Mouse (Mus musculus): ENCODE measurements around the gene Sec14l1. TPM values are rescaled to one million over a fixed set of nuclear protein-coding genes. Genes with fewer than 3 reads are reported as not detected.
A peak's percentile ranks its signal among the peaks of the same experiment; 100 is the strongest.

Gene Sec14l1
- polyA plus RNA-seq, 1 experiment from 2014 or later = 53.4 TPM

- WGBS = 36% methylated on average over 15 of the region's 15 CpGs
- ATAC-seq (ENCODE audit: insufficient number of reproducible peaks, low FRiP score) = no peak
Measured at GRCm38 (mm10) chr11:117174924-117175323, 60.0 kb downstream of the Sec14l1 start.

GRCm38 (mm10) chr11:117175472-117175871 is 60.5 kb downstream of the Sec14l1 start:
- peak overlapping the region; percentile 61; the same call in 1 of the 2 replicates for H3K4me2 ChIP-seq
- WGBS = 85% methylated on average over 12 of the region's 12 CpGs

More at GRCm38 (mm10) chr11:117174924-117175323, 60.0 kb downstream of the Sec14l1 start:
- peak overlapping the region; percentile 32; the same call in 1 of the 2 replicates for H3K9ac ChIP-seq
- H3K4me2 ChIP-seq = peak overlapping the region; percentile 61
- peaks cover 2% of the 10 kb centered on the region; the same call in 1 of the 2 replicates for H3K9me3 ChIP-seq (replicated peaks)
- H3K36me3 ChIP-seq = no peaks in the 10 kb centered on the region
- 0 out of 2 replicates have a peak overlapping the region, but pooled peaks have one; percentile 14 for H3K27ac ChIP-seq (ENCODE audit: poor library complexity, severe bottlenecking)
- peaks cover 16% of the 10 kb centered on the region; the same call in 1 of the 2 replicates for H3K4me1 ChIP-seq (replicated peaks)
- peak overlapping the region; percentile 27 for H3K4me3 ChIP-seq
- no peaks in the 10 kb centered on the region for H3K27me3 ChIP-seq (replicated peaks)

GRCm38 (mm10) chr11:117176304-117176703 is 61.3 kb downstream of the Sec14l1 start:
- H3K4me1 ChIP-seq (replicated peaks) = peaks cover 16% of the 10 kb centered on the region; the same call in 1 of the 2 replicates
- H3K9me3 ChIP-seq (replicated peaks) = peaks cover 13% of the 10 kb centered on the region
- H3K27ac ChIP-seq (ENCODE audit: poor library complexity, severe bottlenecking) = no peak overlapping the region
- H3K27me3 ChIP-seq (replicated peaks) = no peaks in the 10 kb centered on the region
- no peak for ATAC-seq (ENCODE audit: insufficient number of reproducible peaks, low FRiP score)
- H3K4me3 ChIP-seq = no peak overlapping the region
- H3K9ac ChIP-seq = no peak overlapping the region
- no peaks in the 10 kb centered on the region for H3K36me3 ChIP-seq
- 26% methylated on average over 5 of the region's 5 CpGs for WGBS
- no peak overlapping the region for H3K4me2 ChIP-seq

More at GRCm38 (mm10) chr11:117175472-117175871, 60.5 kb downstream of the Sec14l1 start:
- no peak overlapping the region for H3K27ac ChIP-seq (ENCODE audit: poor library complexity, severe bottlenecking)
- no peaks in the 10 kb centered on the region for H3K27me3 ChIP-seq (replicated peaks)
- no peak for ATAC-seq (ENCODE audit: insufficient number of reproducible peaks, low FRiP score)
- peaks cover 7% of the 10 kb centered on the region for H3K9me3 ChIP-seq (replicated peaks)
- H3K4me3 ChIP-seq = no peak overlapping the region
- H3K36me3 ChIP-seq = no peaks in the 10 kb centered on the region
- peaks cover 16% of the 10 kb centered on the region; the same call in 1 of the 2 replicates for H3K4me1 ChIP-seq (replicated peaks)
- H3K9ac ChIP-seq = no peak overlapping the region

GRCm38 (mm10) chr11:117176900-117177299 is 61.9 kb downstream of the Sec14l1 start:
- 0 out of 2 replicates have a peak, but pooled peaks have one; percentile 26 for ATAC-seq (ENCODE audit: insufficient number of reproducible peaks, low FRiP score)
- WGBS = 72% methylated on average over 5 of the region's 5 CpGs

GRCm38 (mm10) chr11:117177303-117177979 is 62.5 kb downstream of the Sec14l1 start:
- Histone ChIP-seq H3K4me2 (no peak overlapping the region), H3K4me1 (replicated peaks) (peaks cover 16% of the 10 kb centered on the region; the same call in 1 of the 2 replicates), H3K9me3 (replicated peaks) (peaks cover 19% of the 10 kb centered on the region), H3K36me3 (no peaks in the 10 kb centered on the region), H3K27me3 (replicated peaks) (no peaks in the 10 kb centered on the region), H3K27ac (ENCODE audit: poor library complexity, severe bottlenecking) (no peak overlapping the region), H3K9ac (no peak overlapping the region), H3K4me3 (no peak overlapping the region)
- WGBS = 56% methylated on average over 8 of the region's 11 CpGs
- peak; percentile 73; the same call in 1 of the 2 replicates for ATAC-seq (ENCODE audit: insufficient number of reproducible peaks, low FRiP score)

More at GRCm38 (mm10) chr11:117176900-117177299, 61.9 kb downstream of the Sec14l1 start:
- Histone ChIP-seq H3K9me3 (replicated peaks) (peaks cover 18% of the 10 kb centered on the region), H3K4me2 (no peak overlapping the region), H3K9ac (no peak overlapping the region), H3K36me3 (no peaks in the 10 kb centered on the region), H3K4me3 (no peak overlapping the region), H3K27ac (ENCODE audit: poor library complexity, severe bottlenecking) (no peak overlapping the region), H3K4me1 (replicated peaks) (peaks cover 16% of the 10 kb centered on the region; the same call in 1 of the 2 replicates), H3K27me3 (replicated peaks) (no peaks in the 10 kb centered on the region)

- Histone ChIP-seq H3K36me3 (no peaks in the 10 kb centered on the region), H3K9me3 (replicated peaks) (peaks cover 19% of the 10 kb centered on the region), H3K4me2 (no peak overlapping the region), H3K4me3 (no peak overlapping the region), H3K27ac (ENCODE audit: poor library complexity, severe bottlenecking) (no peak overlapping the region), H3K4me1 (replicated peaks) (0 out of 2 replicates have a peak, but pooled peaks cover 10% of the 10 kb centered on the region), H3K27me3 (replicated peaks) (no peaks in the 10 kb centered on the region), H3K9ac (no peak overlapping the region)
- WGBS = 83% methylated on average over 5 of the region's 5 CpGs
- ATAC-seq (ENCODE audit: insufficient number of reproducible peaks, low FRiP score) = no peak
Measured at GRCm38 (mm10) chr11:117179902-117180301, 64.9 kb downstream of the Sec14l1 start.

GRCm38 (mm10) chr11:117182808-117183207 is 67.8 kb downstream of the Sec14l1 start:
- Histone ChIP-seq H3K4me3 (no peak overlapping the region), H3K36me3 (no peaks in the 10 kb centered on the region), H3K9me3 (replicated peaks) (peaks cover 19% of the 10 kb centered on the region), H3K9ac (no peak overlapping the region), H3K27ac (ENCODE audit: poor library complexity, severe bottlenecking) (no peak overlapping the region), H3K27me3 (replicated peaks) (no peaks in the 10 kb centered on the region), H3K4me2 (no peak overlapping the region), H3K4me1 (replicated peaks) (no peaks in the 10 kb centered on the region)
- 86% methylated on average over 3 of the region's 3 CpGs for WGBS
- no peak for ATAC-seq (ENCODE audit: insufficient number of reproducible peaks, low FRiP score)

- WGBS = 64% methylated on average over 3 of the region's 3 CpGs
- Histone ChIP-seq H3K36me3 (no peaks in the 10 kb centered on the region), H3K27ac (ENCODE audit: poor library complexity, severe bottlenecking) (no peak overlapping the region)
Measured at GRCm38 (mm10) chr11:117183299-117183698, 68.3 kb downstream of the Sec14l1 start.

GRCm38 (mm10) chr11:117183841-117184240 is 68.9 kb downstream of the Sec14l1 start:
- Histone ChIP-seq H3K4me3 (no peak overlapping the region), H3K9ac (no peak overlapping the region), H3K4me2 (no peak overlapping the region), H3K36me3 (no peaks in the 10 kb centered on the region), H3K27ac (ENCODE audit: poor library complexity, severe bottlenecking) (no peak overlapping the region), H3K27me3 (replicated peaks) (no peaks in the 10 kb centered on the region), H3K9me3 (replicated peaks) (peaks cover 19% of the 10 kb centered on the region), H3K4me1 (replicated peaks) (no peaks in the 10 kb centered on the region)
- no peak for ATAC-seq (ENCODE audit: insufficient number of reproducible peaks, low FRiP score)
- 78% methylated on average over 5 of the region's 5 CpGs for WGBS

More at GRCm38 (mm10) chr11:117183299-117183698, 68.3 kb downstream of the Sec14l1 start:
- H3K4me1 ChIP-seq (replicated peaks) = no peaks in the 10 kb centered on the region
- no peak overlapping the region for H3K4me2 ChIP-seq
- peaks cover 19% of the 10 kb centered on the region for H3K9me3 ChIP-seq (replicated peaks)
- ATAC-seq (ENCODE audit: insufficient number of reproducible peaks, low FRiP score) = no peak
- no peak overlapping the region for H3K9ac ChIP-seq
- H3K4me3 ChIP-seq = no peak overlapping the region
- no peaks in the 10 kb centered on the region for H3K27me3 ChIP-seq (replicated peaks)

- Histone ChIP-seq H3K4me3 (no peak overlapping the region), H3K4me1 (replicated peaks) (no peaks in the 10 kb centered on the region), H3K27me3 (replicated peaks) (no peaks in the 10 kb centered on the region), H3K36me3 (no peaks in the 10 kb centered on the region), H3K4me2 (no peak overlapping the region), H3K27ac (ENCODE audit: poor library complexity, severe bottlenecking) (no peak overlapping the region), H3K9me3 (replicated peaks) (peaks cover 13% of the 10 kb centered on the region), H3K9ac (no peak overlapping the region)
- WGBS = 63% methylated on average over 21 of the region's 21 CpGs
- ATAC-seq (ENCODE audit: insufficient number of reproducible peaks, low FRiP score) = no peak
Measured at GRCm38 (mm10) chr11:117185076-117185933, 70.3 kb downstream of the Sec14l1 start.

GRCm38 (mm10) chr11:117191524-117191923 is 76.6 kb downstream of the Sec14l1 start:
- Histone ChIP-seq H3K9ac (no peak overlapping the region), H3K4me1 (replicated peaks) (peaks cover 4% of the 10 kb centered on the region; the same call in 1 of the 2 replicates), H3K27ac (ENCODE audit: poor library complexity, severe bottlenecking) (no peak overlapping the region), H3K36me3 (no peaks in the 10 kb centered on the region), H3K27me3 (replicated peaks) (no peaks in the 10 kb centered on the region; the same call in 1 of the 2 replicates), H3K9me3 (replicated peaks) (no peaks in the 10 kb centered on the region), H3K4me3 (no peak overlapping the region), H3K4me2 (no peak overlapping the region)
- WGBS = 67% methylated on average over 5 of the region's 5 CpGs
- no peak for ATAC-seq (ENCODE audit: insufficient number of reproducible peaks, low FRiP score)

All from heart, embryonic 12.5 days (tissue).